Mouse (Mus musculus) stomach, embryonic 14.5 days (tissue): ENCODE results near the gene Zbed5. TPM values are rescaled to one million over a fixed set of nuclear protein-coding genes. Genes with fewer than 3 reads are reported as not detected.
A peak's percentile ranks its signal among the peaks of the same experiment; 100 is the strongest.
"Not testable (repeated sequence)": the region's sequence is repeated elsewhere in the genome, so short reads cannot be mapped to it uniquely, and the experiment has no call there.

ENCODE experiments used
- ATAC-seq: fragments of 200-750 bp; cut with Nextera tagmentation; 2 replicates; pipeline ENCODE4 v1.8.0; 2017; ENCODE audit warnings: low read depth, moderate TSS enrichment; ENCODE audit not compliant: insufficient number of reproducible peaks, insufficient read depth, low FRiP score
- H3K27ac ChIP-seq: fragments of 300-500 bp; sonication (generic); 2 replicates; pipeline ENCODE4 v1.5.1; 2014; ENCODE audit warnings: mild to moderate bottlenecking, low read length, moderate library complexity, mixed read lengths
- H3K27me3 ChIP-seq: fragments of 300-500 bp; sonication (generic); 2 replicates; pipeline ENCODE4 v1.6.1; 2014; ENCODE audit warnings: low read length, control low read depth, mixed read lengths; ENCODE audit not compliant: control insufficient read depth, insufficient read depth
- H3K36me3 ChIP-seq: fragments of 300-500 bp; sonication (generic); 2 replicates; pipeline ENCODE4 v1.6.1; 2014; ENCODE audit warnings: mild to moderate bottlenecking, control low read depth, low read length, moderate library complexity, mixed read lengths; ENCODE audit not compliant: control insufficient read depth, insufficient read depth
- H3K4me1 ChIP-seq: fragments of 300-500 bp; sonication (generic); 2 replicates; pipeline ENCODE4 v1.6.1; 2014; ENCODE audit warnings: low read length, control low read depth, mixed read lengths; ENCODE audit not compliant: control insufficient read depth, insufficient read depth
- H3K4me2 ChIP-seq: fragments of 300-500 bp; sonication (generic); replicated peaks from 2 replicates; pipeline ENCODE4 v1.6.1; 2014; ENCODE audit warnings: low read depth, low read length, control low read depth
- H3K4me3 ChIP-seq: fragments of 300-500 bp; sonication (generic); 2 replicates; pipeline ENCODE4 v1.5.1; 2014; ENCODE audit warnings: low read depth, low read length, control low read depth
- H3K9ac ChIP-seq: fragments of 300-500 bp; sonication (generic); replicated peaks from 2 replicates; pipeline ENCODE4 v1.6.1; 2014; ENCODE audit warnings: low read depth, mild to moderate bottlenecking, control low read depth, low read length, moderate library complexity, mixed read lengths
- H3K9me3 ChIP-seq: fragments of 300-500 bp; sonication (generic); 2 replicates; pipeline ENCODE4 v1.6.1; 2016; ENCODE audit warnings: low read depth, low read length, control low read depth; ENCODE audit not compliant: control insufficient read depth
- WGBS: fragments of 180-500 bp; shearing (Covaris S2); extraction: QIAGEN DNeasy Blood & Tissue Kit; methylation state at CpG from one replicate; pipeline ENCODE4 v1.1.7; 2014; 5-methylcytosine and 5-hydroxymethylcytosine counted together
- polyA plus RNA-seq: library from polyadenylated mRNA; unstranded; fragments of >200 nt; fragmentation: Nextera tagmentation; extraction: Ambion mirVana; gene quantifications from 2 replicates; pipeline ENCODE4 v1.2.1, GENCODE M21; 2014

The Zbed5 gene
- polyA plus RNA-seq, 1 experiment from 2014 or later: 5.7 TPM

DNA sequence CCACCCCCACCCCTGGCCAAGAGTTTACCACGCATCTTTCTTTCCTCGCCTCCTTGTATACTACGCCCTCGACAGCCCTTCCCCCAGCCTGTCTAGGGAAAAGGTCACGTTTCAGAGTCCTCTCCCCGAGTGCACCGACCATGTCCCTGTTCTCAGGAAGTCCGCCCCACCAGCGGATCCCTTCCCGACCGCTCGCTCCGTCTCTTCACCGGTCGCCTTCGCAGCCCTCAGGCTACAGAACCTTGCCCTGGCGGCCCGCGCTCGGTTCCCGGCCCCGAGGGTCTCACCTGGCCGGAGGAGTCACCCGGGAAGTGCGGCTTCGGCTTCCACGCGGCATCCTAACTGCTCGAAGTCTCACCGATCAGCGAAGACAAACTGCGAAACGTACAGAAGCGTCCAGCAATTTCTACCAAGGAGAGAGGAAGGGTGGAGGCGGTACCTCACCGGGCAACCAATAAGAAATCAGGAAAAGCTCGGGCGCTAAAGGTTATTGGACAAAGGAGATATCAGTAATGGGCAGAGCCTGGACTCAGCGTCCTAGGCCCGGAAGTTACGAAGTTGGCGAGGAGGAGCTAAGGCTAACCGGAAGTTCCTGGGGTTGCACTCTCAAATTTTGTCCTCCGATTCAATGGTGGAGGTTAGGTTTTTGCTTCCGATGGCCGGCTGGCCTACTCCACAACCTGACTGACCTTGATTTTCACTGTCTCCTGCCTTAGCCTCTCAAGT, 8.4 kb upstream of the Zbed5 start, which contains the start of gene Chchd2:
TSS of gene Chchd2 (minus strand) at position 560 of the 726 bp plus-strand sequence.
- peak; percentile 100 for ATAC-seq
- H3K9ac ChIP-seq: peak within 1 kb of the TSS; percentile 66
- H3K36me3 ChIP-seq: peaks cover 9% of the 10 kb centered on the region
- H3K27me3 ChIP-seq: no peaks in the 10 kb centered on the region
- H3K4me1 ChIP-seq: peaks cover 3% of the 10 kb centered on the region; the same call in 1 of the 2 replicates
- H3K4me2 ChIP-seq: peak within 1 kb of the TSS; percentile 80
- peak within 1 kb of the TSS; percentile 88 for H3K27ac ChIP-seq
- WGBS: under 1% methylated on average over 46 of the region's 46 CpGs
- H3K9me3 ChIP-seq: no peaks in the 10 kb centered on the region
- H3K4me3 ChIP-seq: peak within 1 kb of the TSS; percentile 59

DNA sequence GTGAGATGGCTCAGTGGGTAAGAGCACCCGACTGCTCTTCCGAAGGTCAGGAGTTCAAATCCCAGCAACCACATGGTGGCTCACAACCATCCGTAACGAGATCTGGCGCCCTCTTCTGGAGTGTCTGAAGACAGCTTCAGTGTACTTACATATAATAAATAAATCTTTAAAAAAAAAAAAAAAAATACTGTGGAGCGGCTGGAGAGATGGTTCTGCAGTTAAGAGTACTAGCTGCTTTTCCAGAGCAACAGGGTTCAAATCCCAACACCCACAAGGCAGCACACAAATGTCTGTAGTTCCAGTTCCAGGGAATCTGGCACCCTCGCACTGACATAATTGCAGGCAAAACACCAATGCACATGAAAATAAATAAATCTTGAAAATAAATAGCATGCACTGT, 5.1 kb upstream of the Zbed5 start:
- H3K27ac ChIP-seq, H3K4me2 ChIP-seq, H3K4me1 ChIP-seq, ATAC-seq, H3K9ac ChIP-seq, H3K36me3 ChIP-seq, H3K4me3 ChIP-seq, H3K27me3 ChIP-seq, H3K9me3 ChIP-seq: not testable (repeated sequence)
- 86% methylated on average over 4 of the region's 7 CpGs for WGBS

DNA sequence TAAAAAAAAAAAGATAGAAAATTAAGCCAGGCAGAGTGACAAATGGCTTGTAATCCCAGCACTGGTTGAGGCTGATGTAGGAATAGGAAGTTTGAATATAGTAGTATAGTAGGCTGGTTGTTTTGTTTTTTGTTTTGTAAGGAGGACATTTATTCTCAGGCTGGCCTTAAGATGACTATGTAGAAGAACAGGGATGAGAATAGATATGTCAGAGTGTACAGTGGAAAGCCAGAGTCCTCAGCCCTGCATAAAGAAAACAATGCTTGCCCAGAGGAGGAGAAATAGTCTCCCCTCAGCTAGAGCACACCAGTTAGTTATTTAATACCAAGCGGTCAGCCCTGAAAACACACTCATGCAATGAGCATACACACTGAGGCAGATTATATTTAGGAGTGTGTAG, 2.9 kb downstream of the Zbed5 start, which contains the start of gene Phkg1:
TSS of gene Phkg1 (minus strand) at position 101 of the 400 bp plus-strand sequence.
- H3K9ac ChIP-seq: no peak within 1 kb of the TSS
- H3K36me3 ChIP-seq: no peaks in the 10 kb centered on the region
- WGBS: 100% methylated on average over 1 of the region's 1 CpGs
- no peak within 1 kb of the TSS for H3K4me2 ChIP-seq
- 0 out of 2 replicates have a peak, but pooled peaks cover 6% of the 10 kb centered on the region for H3K4me1 ChIP-seq
- no peaks in the 10 kb centered on the region for H3K9me3 ChIP-seq
- H3K27ac ChIP-seq: no peak within 1 kb of the TSS
- no peak within 1 kb of the TSS for H3K4me3 ChIP-seq
- H3K27me3 ChIP-seq: no peaks in the 10 kb centered on the region
- no peak for ATAC-seq

DNA sequence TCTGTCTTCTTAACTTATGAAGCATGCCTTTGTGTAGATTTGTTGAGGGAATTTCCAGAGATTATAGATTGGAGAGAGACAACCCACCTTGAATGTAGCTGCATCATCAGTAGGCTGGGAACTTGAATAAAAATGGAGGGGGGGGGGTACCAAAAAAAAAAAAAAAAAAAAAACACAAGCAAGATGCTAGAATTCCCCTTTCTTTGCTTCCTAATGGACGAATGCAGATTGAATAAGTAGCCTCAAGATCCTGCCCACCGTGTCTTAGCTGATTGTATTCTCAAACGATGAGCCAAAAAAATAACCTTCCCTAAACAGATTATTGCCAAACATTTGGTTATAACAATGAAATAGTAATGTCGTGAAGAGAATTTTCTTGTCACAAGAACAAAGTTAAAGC, 12.3 kb downstream of the Zbed5 start:
- Histone ChIP-seq H3K4me2 (peak overlapping the region; percentile 81), H3K36me3 (no peaks in the 10 kb centered on the region), H3K9ac (0 out of 2 replicates have a peak overlapping the region, but pooled peaks have one; percentile 49), H3K27ac (0 out of 2 replicates have a peak overlapping the region, but pooled peaks have one; percentile 49), H3K4me3 (peak overlapping the region; percentile 59), H3K4me1 (no peaks in the 10 kb centered on the region), H3K27me3 (no peaks in the 10 kb centered on the region), H3K9me3 (no peaks in the 10 kb centered on the region)
- no peak for ATAC-seq
- WGBS: 31% methylated on average over 4 of the region's 4 CpGs

DNA sequence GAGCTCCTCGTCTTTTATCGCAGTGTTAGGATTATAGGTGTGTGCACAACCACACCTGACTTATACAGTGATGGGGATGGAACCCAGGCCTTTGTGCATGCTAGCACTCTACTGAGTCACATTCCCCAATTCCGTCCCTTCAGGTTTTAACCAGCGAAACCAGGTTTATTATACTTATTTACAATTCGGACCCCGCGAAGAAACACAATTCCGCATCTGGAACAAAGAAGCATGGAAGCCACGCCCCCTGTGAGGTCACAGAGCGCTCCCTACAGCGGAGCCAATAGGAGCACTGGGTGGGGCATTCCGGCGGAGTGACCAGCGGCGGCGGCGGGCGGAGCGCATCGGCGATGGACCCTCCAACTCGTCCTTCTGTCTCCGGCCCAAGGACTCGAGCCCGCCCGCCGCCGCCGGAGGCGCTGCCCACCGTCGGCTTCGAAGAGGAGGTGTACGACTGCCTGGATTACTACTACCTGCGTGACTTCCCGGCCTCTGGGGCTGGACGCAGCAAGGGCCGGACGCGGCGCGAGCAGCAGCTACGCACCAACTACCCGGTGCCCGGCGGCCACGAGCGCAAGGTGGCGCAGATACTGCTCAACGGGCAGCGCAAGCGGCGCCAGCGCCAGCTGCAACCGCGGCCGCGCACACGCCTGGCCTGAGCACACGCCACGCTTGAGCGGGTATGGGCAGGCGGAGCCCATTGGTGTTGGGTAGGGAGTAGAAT, 12.9 kb downstream of the Zbed5 start, which contains the start of gene Nupr1l:
TSS of gene Nupr1l (plus strand) at position 299 of the 724 bp plus-strand sequence.
- H3K27me3 ChIP-seq: no peaks in the 10 kb centered on the region
- H3K9ac ChIP-seq: peak within 1 kb of the TSS; percentile 49
- peak within 1 kb of the TSS; percentile 81 for H3K4me2 ChIP-seq
- peak within 1 kb of the TSS; percentile 59 for H3K4me3 ChIP-seq
- H3K36me3 ChIP-seq: no peaks in the 10 kb centered on the region
- ATAC-seq: peak; percentile 97
- H3K4me1 ChIP-seq: no peaks in the 10 kb centered on the region
- under 1% methylated on average over 63 of the region's 63 CpGs for WGBS
- H3K9me3 ChIP-seq: no peaks in the 10 kb centered on the region
- H3K27ac ChIP-seq: peak within 1 kb of the TSS; percentile 78; the same call in 1 of the 2 replicates

DNA sequence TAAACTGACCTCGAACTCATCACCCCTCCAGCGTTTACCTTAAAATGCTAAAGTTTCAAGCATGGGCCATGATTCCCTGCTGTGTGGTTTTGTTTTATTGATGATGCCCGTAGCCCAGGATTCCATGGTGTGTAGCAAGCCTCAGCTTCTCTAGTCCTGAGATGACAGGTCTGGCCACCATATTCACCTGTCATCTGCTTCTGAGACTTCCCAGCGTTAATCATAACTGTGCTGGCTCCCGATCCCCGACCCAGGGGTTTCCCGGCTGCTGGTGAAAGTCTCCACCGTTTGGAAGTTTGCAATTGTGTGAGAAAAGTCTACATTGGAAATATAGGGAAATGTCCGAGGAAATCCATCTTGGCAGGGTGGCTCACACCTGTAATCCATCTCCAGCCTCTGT, 13.6 kb downstream of the Zbed5 start:
- H3K36me3 ChIP-seq: no peaks in the 10 kb centered on the region
- H3K9me3 ChIP-seq: no peaks in the 10 kb centered on the region
- no peaks in the 10 kb centered on the region for H3K27me3 ChIP-seq
- no peaks in the 10 kb centered on the region for H3K4me1 ChIP-seq
- WGBS: 70% methylated on average over 9 of the region's 9 CpGs
- no peak for ATAC-seq
- H3K4me2 ChIP-seq: peak overlapping the region; percentile 81
- H3K9ac ChIP-seq: 0 out of 2 replicates have a peak overlapping the region, but pooled peaks have one; percentile 49
- H3K4me3 ChIP-seq: peak overlapping the region; percentile 59
- H3K27ac ChIP-seq: no peak overlapping the region

DNA sequence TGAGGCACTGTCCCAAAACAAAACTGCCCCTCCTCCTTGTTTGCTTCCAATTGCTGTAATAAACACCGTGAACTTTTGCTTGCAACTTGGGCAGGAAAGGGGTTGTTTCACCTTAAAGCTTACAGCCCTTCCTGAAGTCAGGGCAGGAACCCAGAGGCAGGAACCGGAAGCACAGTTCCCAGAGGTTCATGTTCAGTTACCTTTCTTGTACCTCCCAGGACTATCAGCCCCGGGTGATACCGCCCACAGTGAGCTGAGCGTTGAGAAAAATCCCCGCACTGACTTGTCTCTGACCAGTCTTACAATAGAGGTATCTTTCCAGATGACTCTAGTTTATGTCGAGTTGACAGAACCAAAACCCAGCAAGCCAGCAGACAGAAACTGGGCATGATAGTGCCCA, 14.1 kb downstream of the Zbed5 start:
- no peak overlapping the region for H3K4me3 ChIP-seq
- H3K4me2 ChIP-seq: no peak overlapping the region
- H3K27me3 ChIP-seq: no peaks in the 10 kb centered on the region
- no peaks in the 10 kb centered on the region for H3K36me3 ChIP-seq
- no peak overlapping the region for H3K27ac ChIP-seq
- no peaks in the 10 kb centered on the region for H3K9me3 ChIP-seq
- WGBS: 86% methylated on average over 7 of the region's 7 CpGs
- no peak for ATAC-seq
- H3K9ac ChIP-seq: no peak overlapping the region
- H3K4me1 ChIP-seq: no peaks in the 10 kb centered on the region

DNA sequence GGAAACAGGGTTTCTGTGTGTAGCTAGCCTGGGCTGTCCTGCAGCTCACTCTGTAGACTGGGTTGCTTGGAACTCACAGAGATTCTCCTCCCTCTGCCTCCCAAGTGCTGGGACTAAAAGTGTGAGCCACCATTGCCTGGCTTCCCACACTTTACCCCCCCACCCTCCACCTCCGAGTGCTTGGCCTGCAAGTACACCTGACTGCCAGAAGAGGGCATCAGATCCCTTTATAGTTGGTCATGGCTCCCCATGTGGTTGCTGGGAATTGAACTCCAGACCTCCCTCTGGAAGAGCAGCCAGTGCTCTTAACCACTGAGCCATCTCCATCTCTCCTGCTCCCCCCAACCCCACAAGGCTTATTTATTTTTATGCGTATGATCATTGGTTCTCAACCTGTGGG, 18.5 kb downstream of the Zbed5 start:
- no peak overlapping the region for H3K9ac ChIP-seq
- no peaks in the 10 kb centered on the region for H3K4me1 ChIP-seq
- no peak overlapping the region for H3K4me3 ChIP-seq
- H3K27me3 ChIP-seq: no peaks in the 10 kb centered on the region
- no peaks in the 10 kb centered on the region for H3K9me3 ChIP-seq
- no peaks in the 10 kb centered on the region for H3K36me3 ChIP-seq
- no peak overlapping the region for H3K27ac ChIP-seq
- 32% methylated on average over 2 of the region's 2 CpGs for WGBS
- ATAC-seq: no peak
- H3K4me2 ChIP-seq: no peak overlapping the region
